Mouse (Mus musculus) lung, postnatal 0 days (tissue): ENCODE data around the gene Mkrn2. TPM values are rescaled to one million over a fixed set of nuclear protein-coding genes. Genes with fewer than 3 reads are reported as not detected.

Experiments
- ATAC-seq: fragments of 200-750 bp; cut with Nextera tagmentation; 2 replicates; pipeline ENCODE4 v1.8.0; 2017; ENCODE audit warnings: moderate library complexity
- DNase-seq: peaks from one replicate; pipeline ENCODE4 v3.0.0-alpha.2; 2016; ENCODE audit warnings: low spot score
- H3K27ac ChIP-seq: fragments of 300-500 bp; sonication (generic); 2 replicates; pipeline ENCODE4 v1.5.1; 2014; ENCODE audit warnings: antibody characterized with exemption, mild to moderate bottlenecking, low read length, mixed read lengths
- H3K27me3 ChIP-seq: fragments of 300-500 bp; sonication (generic); replicated peaks from 2 replicates; pipeline ENCODE4 v1.6.1; 2014; ENCODE audit warnings: low read length, mixed read lengths; ENCODE audit not compliant: insufficient read depth
- H3K36me3 ChIP-seq: fragments of 300-500 bp; sonication (generic); 2 replicates; pipeline ENCODE4 v1.6.1; 2014; ENCODE audit warnings: low read length, mixed read lengths; ENCODE audit not compliant: insufficient read depth
- H3K4me1 ChIP-seq: fragments of 300-500 bp; sonication (generic); 2 replicates; pipeline ENCODE4 v1.6.1; 2014; ENCODE audit warnings: antibody characterized with exemption, low read depth, low read length, mixed read lengths; ENCODE audit not compliant: insufficient read depth
- H3K4me2 ChIP-seq: fragments of 300-500 bp; sonication (generic); replicated peaks from 2 replicates; pipeline ENCODE4 v1.6.1; 2014; ENCODE audit warnings: low read depth, mild to moderate bottlenecking, low read length, moderate library complexity, mixed read lengths
- H3K4me3 ChIP-seq: fragments of 300-500 bp; sonication (generic); 2 replicates; pipeline ENCODE4 v1.5.1; 2014; ENCODE audit warnings: low read depth, low read length
- H3K9ac ChIP-seq: fragments of 300-500 bp; sonication (generic); replicated peaks from 2 replicates; pipeline ENCODE4 v1.6.1; 2014; ENCODE audit warnings: low read depth, mild to moderate bottlenecking
- H3K9me3 ChIP-seq: fragments of 300-500 bp; sonication (generic); 2 replicates; pipeline ENCODE4 v1.6.1; 2016; ENCODE audit warnings: low read length, mixed read lengths
- CTCF ChIP-seq: IDR thresholded peaks from 2 replicates; pipeline ENCODE4 v1.5.1; 2016; ENCODE audit warnings: antibody characterized with exemption, mild to moderate bottlenecking
- EP300 ChIP-seq: IDR thresholded peaks from 2 replicates; pipeline ENCODE4 v1.6.1; 2016; ENCODE audit warnings: antibody characterized with exemption, mild to moderate bottlenecking, control low read depth
- WGBS: fragments of 180-500 bp; shearing (Covaris S2); extraction: QIAGEN DNeasy Blood & Tissue Kit; methylation state at CpG from one replicate; pipeline ENCODE4 v1.1.7; 2014; 5-methylcytosine and 5-hydroxymethylcytosine counted together
- polyA plus RNA-seq: library from polyadenylated mRNA; unstranded; fragments of >200 nt; fragmentation: Nextera tagmentation; extraction: Ambion mirVana; gene quantifications from 2 replicates; pipeline ENCODE4 v1.2.1, GENCODE M21; 2015

Gene Mkrn2
- polyA plus RNA-seq, 1 experiment from 2014 or later = 18.8 TPM

- Histone ChIP-seq H3K27me3 (no peaks in the 10 kb centered on the region), H3K4me2 (no peak overlapping the region), H3K4me1 (0 out of 2 replicates have a peak, but pooled peaks cover 4% of the 10 kb centered on the region), H3K9ac (no peak overlapping the region), H3K27ac (peak overlapping the region; percentile 5; the same call in 1 of the 2 replicates), H3K36me3 (no peaks in the 10 kb centered on the region), H3K9me3 (no peaks in the 10 kb centered on the region), H3K4me3 (no peak overlapping the region)
- peak; percentile 95 for DNase-seq
- WGBS = 50% methylated on average over 4 of the region's 4 CpGs
- ATAC-seq = peak; percentile 93
- peak; percentile 88 for TF ChIP-seq EP300
- TF ChIP-seq CTCF = no peak
Observed at GRCm38 (mm10) chr6:115666641-115667040, 64.9 kb downstream of the Mkrn2 start.

Other genes starting within 250 kb of the Mkrn2 start
- gene Pparg, start 241.0 kb upstream of the Mkrn2 start, polyA plus RNA-seq = 6.7 and 7.7 TPM in 2 replicates
- 8.7 and 9.6 TPM in 2 replicates for gene Tsen2, start 57.2 kb upstream of the Mkrn2 start, polyA plus RNA-seq
- gene Mkrn2os, start 9.3 kb upstream of the Mkrn2 start, polyA plus RNA-seq = 0.46 and 0.58 TPM in 2 replicates
- gene Raf1, start 74.7 kb downstream of the Mkrn2 start, polyA plus RNA-seq = 58.9 and 60.6 TPM in 2 replicates
- gene Tmem40, start 160.5 kb downstream of the Mkrn2 start, polyA plus RNA-seq = 4.9 and 5.5 TPM in 2 replicates
- 2.5 and 3.0 TPM in 2 replicates for gene Cand2, start 172.6 kb downstream of the Mkrn2 start, polyA plus RNA-seq
- gene Rpl32, start 206.8 kb downstream of the Mkrn2 start, polyA plus RNA-seq = 1,730 and 1,790 TPM in 2 replicates
- gene Efcab12, start 236.5 kb downstream of the Mkrn2 start, polyA plus RNA-seq = 1.5 and 2.0 TPM in 2 replicates